ENCODE assay signal across 22 mouse cellular contexts in the genomic region with DNA sequence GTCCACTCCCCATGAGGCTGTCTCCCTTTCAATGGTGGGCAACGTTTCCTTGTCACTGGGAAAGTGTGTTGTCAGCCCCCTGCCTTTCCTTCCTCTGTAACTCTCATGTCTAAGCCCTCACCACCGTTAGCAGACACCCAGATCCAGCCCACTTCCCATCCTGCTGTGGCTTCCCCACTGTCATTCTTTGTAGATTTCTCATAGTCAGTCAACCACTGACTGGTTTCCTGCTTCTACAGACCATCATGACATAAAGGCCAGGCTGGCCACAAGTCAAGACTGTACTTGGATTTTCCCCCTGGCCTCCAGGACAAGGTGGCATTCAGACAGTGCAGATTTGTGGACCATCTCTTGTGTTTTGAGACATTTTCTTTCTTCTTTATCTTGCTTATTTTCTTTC. TPM values are rescaled to one million over a fixed set of nuclear protein-coding genes. Genes with fewer than 3 reads are reported as not detected.
DNase-seq lines count a peak whose midpoint lies in the region; ATAC-seq and TF ChIP-seq lines count a peak whose summit lies in the region.
"Had no signal": no experiment of that assay in that cellular context is flagged by ENCODE, and none has a peak within 500 bp of the region (broad histone marks: within the 10 kb centered on the region; RNA-seq: fewer than 3 reads in every experiment).

No protein-coding gene starts in this region.

- TF ChIP-seq CTCF in C2C12 (IDR thresholded peaks at IDR 0.05; ENCODE audit: control insufficient read depth, insufficient read depth, insufficient read length): no peak

- no peaks in the 10 kb centered on the region for H3K79me2 ChIP-seq in C2C12 (ENCODE audit: control insufficient read depth, insufficient read depth)

- no peak overlapping the region for H3K4me3 ChIP-seq in C2C12 (ENCODE audit: insufficient read depth, poor library complexity, severe bottlenecking)
- H3K4me3 ChIP-seq: embryonic facial prominence, embryonic 15.5 days; heart, embryonic 12.5 days had no signal

- no peaks in the 10 kb centered on the region for H3K36me3 ChIP-seq in C2C12 (ENCODE audit: control insufficient read depth, insufficient read depth)
- H3K36me3 ChIP-seq: embryonic facial prominence, embryonic 15.5 days; heart, embryonic 12.5 days had no signal

- peak; percentile 59 for DNase-seq in 3134 (ENCODE audit: extremely low read depth, insufficient read length, low spot score)
- DNase-seq in spleen, adult 18-20 months: no peak
- no peak for DNase-seq in kidney, adult 18-20 months
- no peak for DNase-seq in spleen, postnatal 36 days (ENCODE audit: low spot score in 2 of 2)
- DNase-seq: adrenal gland, adult 8-10 months; B cell, adult 2 months; cerebellum, adult 18-20 months; cerebellum, adult 9-11 months; cerebellum, postnatal 36 days; embryo, embryonic 11 days; gastrocnemius, postnatal 10 days; heart, postnatal 36 days; kidney, adult 9 months had no signal

- H3K27me3 ChIP-seq in C2C12 (ENCODE audit: control insufficient read depth, insufficient read depth, insufficient read length): no peaks in the 10 kb centered on the region
- H3K27me3 ChIP-seq: embryonic facial prominence, embryonic 15.5 days; heart, embryonic 12.5 days had no signal

- peak; percentile 89 for ATAC-seq in common myeloid progenitor, adult 5-6 weeks (replicated peaks; ENCODE audit: low read depth, poor library complexity, severe bottlenecking)
- peak; percentile 39; the same call in 1 of the 2 replicates for ATAC-seq in megakaryocyte, adult 5-6 weeks (ENCODE audit: poor library complexity, severe bottlenecking)
- ATAC-seq in cerebellum, adult (ENCODE audit: insufficient number of reproducible peaks, low FRiP score, low TSS enrichment): no peak
- ATAC-seq: forebrain, embryonic 16.5 days; intestine, embryonic 16.5 days had no signal

- H3ac ChIP-seq in C2C12 (ENCODE audit: control insufficient read depth, insufficient read length, low read depth): no peak overlapping the region

- H3K79me3 ChIP-seq in C2C12 (ENCODE audit: low read depth): no peaks in the 10 kb centered on the region

TF ChIP-seq in C2C12, 6 proteins besides CTCF, POLR2A, EP300 and RAD21:
- TF ChIP-seq FOSL1 (IDR thresholded peaks at IDR 0.05; ENCODE audit: insufficient read depth, low read length, poor library complexity, severe bottlenecking) (no peak), CEBPB (IDR thresholded peaks at IDR 0.05; ENCODE audit: low read depth) (no peak), MAX (IDR thresholded peaks at IDR 0.05) (no peak), USF1 (IDR thresholded peaks at IDR 0.05; ENCODE audit: low read depth) (no peak), MYOD1 (IDR thresholded peaks at IDR 0.05; ENCODE audit: control insufficient read depth, insufficient read length, low read depth) (peak; percentile 16), MYOG (IDR thresholded peaks at IDR 0.05; ENCODE audit: control insufficient read depth, extremely low read depth, insufficient read length) (no peak)

RNA-seq across cellular contexts. Expression of a gene that starts 47.7 kb away (rescaled TPM):
- 0.34 TPM for polyA plus RNA-seq in C2C12 (2012; fragmentation: generic; extraction: Trizol)
- total RNA-seq in common myeloid progenitor, adult 5-6 weeks (2017): 0.18 TPM in 1 of 2 replicates, not detected in the other
- 0.07 and 0.22 TPM in 2 replicates for total RNA-seq in megakaryocyte, adult 5-6 weeks (2015)
- total RNA-seq in megakaryocyte, adult 5-6 weeks (2017): 0.22 TPM in 1 of 2 replicates, not detected in the other
- total RNA-seq: MEL had no signal
